Mouse (Mus musculus) CD4-positive naive resting alpha-beta T cell, adult 76 days (primary cell): ENCODE results near the gene Gas6. TPM values are rescaled to one million over a fixed set of nuclear protein-coding genes. Genes with fewer than 3 reads are reported as not detected.

Experiments
- total RNA-seq: library from RNA; stranded (reverse); gene quantifications from one replicate; pipeline ENCODE4 v1.2.4, GENCODE M21; 2023

Gas6 gene
- total RNA-seq = 0.50 TPM

GRCm38 (mm10) chr8:13493858-13494631 lies at the start of gene Gas6:
TSS of gene Gas6 (minus strand) at chr8:13494490.

DNA sequence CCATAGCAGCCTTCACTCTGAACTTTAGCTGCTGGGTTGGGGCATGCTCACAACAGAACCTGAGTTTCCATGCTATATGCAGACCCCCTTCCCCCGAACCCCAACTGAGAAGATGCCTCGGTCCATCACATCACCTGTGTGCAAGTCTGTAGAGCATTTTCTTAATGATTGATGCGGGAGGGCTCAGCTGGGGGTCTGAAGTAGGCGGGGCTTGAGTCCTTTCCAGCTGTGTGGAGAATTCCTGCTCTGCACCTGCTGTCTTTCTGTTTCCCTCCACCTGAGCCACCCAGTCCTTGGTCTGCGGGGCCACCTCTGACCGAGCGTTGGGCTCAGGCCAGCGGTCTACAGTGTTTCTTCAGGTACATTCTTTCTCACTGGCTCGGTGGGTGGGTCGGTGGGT lies 59.4 kb downstream of the Gas6 start, which contains the start of gene Tmem255b:
Gene Tmem255b (plus strand): TSS at position 301 of the 400 bp plus-strand sequence.

Other genes starting within 250 kb of the Gas6 start
- not detected for gene Adprhl1, start 240.3 kb downstream of the Gas6 start, total RNA-seq
- 11.8 TPM for gene Dcun1d2, start 206.4 kb downstream of the Gas6 start, total RNA-seq
- 12.0 TPM for gene Tmco3, start 206.3 kb downstream of the Gas6 start, total RNA-seq
- gene Tfdp1, start 155.7 kb downstream of the Gas6 start, total RNA-seq = 26.7 TPM
- gene Atp4b, start 97.7 kb downstream of the Gas6 start, total RNA-seq = not detected
- not detected for gene Grk1, start 89.4 kb downstream of the Gas6 start, total RNA-seq
- not detected for gene Tmem255b, start 59.3 kb downstream of the Gas6 start, total RNA-seq
- 7.2 TPM for gene 1700029H14Rik, start 68.0 kb upstream of the Gas6 start, total RNA-seq
- 323 TPM for gene Rasa3, start 183.1 kb upstream of the Gas6 start, total RNA-seq
- not detected for gene Cfap97d2, start 211.4 kb upstream of the Gas6 start, total RNA-seq